Mouse (Mus musculus): ENCODE measurements around the gene Gcn1l1. TPM values are rescaled to one million over a fixed set of nuclear protein-coding genes. Genes with fewer than 3 reads are reported as not detected.
"Not testable (repeated sequence)": the region's sequence is repeated elsewhere in the genome, so short reads cannot be mapped to it uniquely, and the experiment has no call there.

Gene Gcn1l1
- polyA plus RNA-seq, 1 experiment = 48.3 TPM

- TF ChIP-seq CTCF (IDR thresholded peaks at IDR 0.05; ENCODE audit: extremely low read depth, insufficient read depth, insufficient read length, insufficient replicate concordance) (no peak), POLR2A (IDR thresholded peaks at IDR 0.05; ENCODE audit: low read depth, low read length) (no peak)
- no peaks in the 10 kb centered on the region for H3K27me3 ChIP-seq (ENCODE audit: control insufficient read depth, insufficient read depth, low read length)
- peaks cover 9% of the 10 kb centered on the region for H3K36me3 ChIP-seq (ENCODE audit: control insufficient read depth, insufficient read depth, low read length)
- no peak overlapping the region for H3K4me3 ChIP-seq (ENCODE audit: extremely low read depth, insufficient read depth, insufficient read length)
- DNase-seq (ENCODE audit: low read depth in 1 of 2, low spot score in 2 of 2) = no peak
- WGBS = 86% methylated on average over 10 of the region's 10 CpGs
- no peak overlapping the region for H3K27ac ChIP-seq (ENCODE audit: insufficient read depth, low read length)
- H3K4me1 ChIP-seq (ENCODE audit: control insufficient read depth, insufficient read depth, insufficient read length) = peaks cover 2% of the 10 kb centered on the region
Observed at GRCm38 (mm10) chr5:115568681-115569080, 3.6 kb downstream of the Gcn1l1 start.

- Histone ChIP-seq H3K4me1 (ENCODE audit: control insufficient read depth, insufficient read depth, insufficient read length) (peaks cover 2% of the 10 kb centered on the region), H3K27ac (ENCODE audit: insufficient read depth, low read length) (peak overlapping the region; percentile 33; the same call in 1 of the 2 replicates), H3K27me3 (ENCODE audit: control insufficient read depth, insufficient read depth, low read length) (no peaks in the 10 kb centered on the region), H3K4me3 (ENCODE audit: extremely low read depth, insufficient read depth, insufficient read length) (no peak overlapping the region), H3K36me3 (ENCODE audit: control insufficient read depth, insufficient read depth, low read length) (peaks cover 13% of the 10 kb centered on the region)
- DNase-seq (ENCODE audit: low read depth in 1 of 2, low spot score in 2 of 2) = no peak
- TF ChIP-seq POLR2A (IDR thresholded peaks at IDR 0.05; ENCODE audit: low read depth, low read length) = no peak
- no peak for TF ChIP-seq CTCF (IDR thresholded peaks at IDR 0.05; ENCODE audit: extremely low read depth, insufficient read depth, insufficient read length, insufficient replicate concordance)
- WGBS = 89% methylated on average over 11 of the region's 11 CpGs
Observed at GRCm38 (mm10) chr5:115569308-115569707, 4.3 kb downstream of the Gcn1l1 start.

GRCm38 (mm10) chr5:115569721-115570120 lies 4.7 kb downstream of the Gcn1l1 start:
- DNase-seq (ENCODE audit: low read depth in 1 of 2, low spot score in 2 of 2) = no peak
- TF ChIP-seq POLR2A (IDR thresholded peaks at IDR 0.05; ENCODE audit: low read depth, low read length) (no peak), CTCF (IDR thresholded peaks at IDR 0.05; ENCODE audit: extremely low read depth, insufficient read depth, insufficient read length, insufficient replicate concordance) (no peak)
- Histone ChIP-seq H3K36me3 (ENCODE audit: control insufficient read depth, insufficient read depth, low read length) (peaks cover 13% of the 10 kb centered on the region), H3K4me1 (ENCODE audit: control insufficient read depth, insufficient read depth, insufficient read length) (peaks cover 2% of the 10 kb centered on the region), H3K27ac (ENCODE audit: insufficient read depth, low read length) (no peak overlapping the region), H3K4me3 (ENCODE audit: extremely low read depth, insufficient read depth, insufficient read length) (no peak overlapping the region), H3K27me3 (ENCODE audit: control insufficient read depth, insufficient read depth, low read length) (no peaks in the 10 kb centered on the region)
- WGBS = 94% methylated on average over 4 of the region's 4 CpGs

GRCm38 (mm10) chr5:115571086-115571485 lies 6.0 kb downstream of the Gcn1l1 start:
- Histone ChIP-seq H3K4me3 (ENCODE audit: extremely low read depth, insufficient read depth, insufficient read length) (no peak overlapping the region), H3K27me3 (ENCODE audit: control insufficient read depth, insufficient read depth, low read length) (no peaks in the 10 kb centered on the region), H3K36me3 (ENCODE audit: control insufficient read depth, insufficient read depth, low read length) (peaks cover 23% of the 10 kb centered on the region), H3K27ac (ENCODE audit: insufficient read depth, low read length) (no peak overlapping the region), H3K4me1 (ENCODE audit: control insufficient read depth, insufficient read depth, insufficient read length) (no peaks in the 10 kb centered on the region)
- no peak for DNase-seq (ENCODE audit: low read depth in 1 of 2, low spot score in 2 of 2)
- TF ChIP-seq CTCF (IDR thresholded peaks at IDR 0.05; ENCODE audit: extremely low read depth, insufficient read depth, insufficient read length, insufficient replicate concordance) (no peak), POLR2A (IDR thresholded peaks at IDR 0.05; ENCODE audit: low read depth, low read length) (no peak)
- 94% methylated on average over 7 of the region's 7 CpGs for WGBS

- TF ChIP-seq CTCF (IDR thresholded peaks at IDR 0.05; ENCODE audit: extremely low read depth, insufficient read depth, insufficient read length, insufficient replicate concordance) (no peak), POLR2A (IDR thresholded peaks at IDR 0.05; ENCODE audit: low read depth, low read length) (no peak)
- Histone ChIP-seq H3K27ac (ENCODE audit: insufficient read depth, low read length) (peak overlapping the region; percentile 32; the same call in 1 of the 2 replicates), H3K4me1 (ENCODE audit: control insufficient read depth, insufficient read depth, insufficient read length) (no peaks in the 10 kb centered on the region), H3K27me3 (ENCODE audit: control insufficient read depth, insufficient read depth, low read length) (no peaks in the 10 kb centered on the region), H3K36me3 (ENCODE audit: control insufficient read depth, insufficient read depth, low read length) (peaks cover 37% of the 10 kb centered on the region), H3K4me3 (ENCODE audit: extremely low read depth, insufficient read depth, insufficient read length) (no peak overlapping the region)
- WGBS = 49% methylated on average over 17 of the region's 17 CpGs
- DNase-seq (ENCODE audit: low read depth in 1 of 2, low spot score in 2 of 2) = no peak
Observed at GRCm38 (mm10) chr5:115572679-115573535, 7.9 kb downstream of the Gcn1l1 start.

GRCm38 (mm10) chr5:115574992-115575391 lies 9.9 kb downstream of the Gcn1l1 start:
- no peaks in the 10 kb centered on the region for H3K27me3 ChIP-seq (ENCODE audit: control insufficient read depth, insufficient read depth, low read length)
- no peak for DNase-seq (ENCODE audit: low read depth in 1 of 2, low spot score in 2 of 2)
- no peak overlapping the region for H3K27ac ChIP-seq (ENCODE audit: insufficient read depth, low read length)
- peaks cover 51% of the 10 kb centered on the region for H3K36me3 ChIP-seq (ENCODE audit: control insufficient read depth, insufficient read depth, low read length)
- WGBS = 54% methylated on average over 8 of the region's 8 CpGs
- TF ChIP-seq CTCF (IDR thresholded peaks at IDR 0.05; ENCODE audit: extremely low read depth, insufficient read depth, insufficient read length, insufficient replicate concordance) (no peak), POLR2A (IDR thresholded peaks at IDR 0.05; ENCODE audit: low read depth, low read length) (no peak)
- H3K4me3 ChIP-seq (ENCODE audit: extremely low read depth, insufficient read depth, insufficient read length) = no peak overlapping the region
- no peaks in the 10 kb centered on the region for H3K4me1 ChIP-seq (ENCODE audit: control insufficient read depth, insufficient read depth, insufficient read length)

- 93% methylated on average over 4 of the region's 4 CpGs for WGBS
- peaks cover 69% of the 10 kb centered on the region for H3K36me3 ChIP-seq (ENCODE audit: control insufficient read depth, insufficient read depth, low read length)
- not testable (repeated sequence) for DNase-seq (ENCODE audit: low read depth in 1 of 2, low spot score in 2 of 2)
Observed at GRCm38 (mm10) chr5:115577686-115578085, 12.6 kb downstream of the Gcn1l1 start.

More at GRCm38 (mm10) chr5:115577686-115578085, 12.6 kb downstream of the Gcn1l1 start:
- not testable (repeated sequence) for H3K4me3 ChIP-seq (ENCODE audit: extremely low read depth, insufficient read depth, insufficient read length); H3K4me1 ChIP-seq (ENCODE audit: control insufficient read depth, insufficient read depth, insufficient read length); H3K27ac ChIP-seq (ENCODE audit: insufficient read depth, low read length); H3K27me3 ChIP-seq (ENCODE audit: control insufficient read depth, insufficient read depth, low read length)
